Mouse (Mus musculus) cortical plate, adult 2 months (tissue): ENCODE results near the gene Fcho2. TPM values are rescaled to one million over a fixed set of nuclear protein-coding genes. Genes with fewer than 3 reads are reported as not detected.
A peak's percentile ranks its signal among the peaks of the same experiment; 100 is the strongest.

Source experiments
- H3K27ac ChIP-seq: fragments of 200-500 bp; 2 replicates; pipeline ENCODE4 v1.5.1; 2012; ENCODE audit warnings: low read length, control low read depth, inconsistent platforms; ENCODE audit not compliant: insufficient read depth
- H3K4me1 ChIP-seq: fragments of 200-500 bp; 2 replicates; pipeline ENCODE4 v1.6.1; 2011; ENCODE audit warnings: low read length; ENCODE audit not compliant: control insufficient read depth, insufficient read depth
- H3K4me3 ChIP-seq: fragments of 200-500 bp; 2 replicates; pipeline ENCODE4 v1.5.1; 2011; ENCODE audit warnings: mild to moderate bottlenecking, low read length, control low read depth; ENCODE audit not compliant: insufficient read depth
- CTCF ChIP-seq: fragments of 200-500 bp; IDR thresholded peaks from 2 replicates; pipeline ENCODE4 v1.5.1; 2011; ENCODE audit warnings: mild to moderate bottlenecking, control low read depth, low read length; ENCODE audit not compliant: insufficient read depth; ENCODE audit errors: extremely low read depth
- POLR2A ChIP-seq: fragments of 200-500 bp; IDR thresholded peaks from 2 replicates; pipeline ENCODE4 v1.6.1; 2011; ENCODE audit warnings: mild to moderate bottlenecking, low read length, control low read depth; ENCODE audit not compliant: insufficient read depth; ENCODE audit errors: extremely low read depth
- polyA plus RNA-seq: library from polyadenylated mRNA; depleted of rRNA; stranded (reverse); fragments of >200 nt; gene quantifications from 2 replicates; pipeline ENCODE4 v1.2.3, GENCODE M21; 2012

The Fcho2 gene
- polyA plus RNA-seq, 1 experiment, result 29.1 TPM

DNA sequence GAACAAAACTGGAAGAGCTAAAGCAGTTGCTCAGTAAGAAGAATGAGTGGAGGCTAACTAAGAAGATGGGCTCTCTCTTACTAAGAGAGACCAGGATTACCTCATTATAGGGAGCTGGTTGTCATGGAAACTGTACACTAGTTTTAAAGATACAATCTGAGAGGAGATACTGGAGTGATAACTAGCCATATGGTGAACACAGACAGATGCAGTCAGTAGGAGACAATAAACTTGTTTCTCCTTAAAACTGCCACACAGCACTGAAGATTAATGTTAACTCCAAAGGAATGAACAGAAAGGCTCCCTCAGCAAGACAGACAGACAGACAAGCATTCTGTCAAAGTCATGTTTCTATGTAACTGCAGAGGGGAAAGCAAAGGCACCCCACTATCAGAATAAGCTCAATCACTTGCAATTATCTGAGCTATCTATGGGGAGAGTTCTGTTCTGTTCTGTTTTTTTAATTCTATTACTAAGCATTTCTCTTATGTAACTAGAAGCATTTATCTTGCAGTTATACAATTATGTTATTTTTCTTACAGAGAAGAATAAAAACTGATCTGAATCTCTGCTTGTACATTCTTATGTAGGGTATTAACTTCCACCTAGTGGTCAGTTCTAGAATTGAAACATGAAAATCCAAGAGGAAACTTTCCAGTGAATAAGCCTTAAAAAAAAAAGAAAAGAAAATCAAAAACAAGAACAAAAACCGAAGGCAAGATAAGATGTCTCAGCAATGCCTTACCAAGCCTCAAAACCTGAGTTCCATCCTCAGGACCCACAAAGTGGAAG, 85.8 kb downstream of the Fcho2 start:
- Histone ChIP-seq H3K4me3 (no peak overlapping the region), H3K27ac (peak overlapping the region; percentile 93), H3K4me1 (peaks cover 1% of the 10 kb centered on the region; the same call in 1 of the 2 replicates)
- TF ChIP-seq POLR2A (no peak), CTCF (no peak)

DNA sequence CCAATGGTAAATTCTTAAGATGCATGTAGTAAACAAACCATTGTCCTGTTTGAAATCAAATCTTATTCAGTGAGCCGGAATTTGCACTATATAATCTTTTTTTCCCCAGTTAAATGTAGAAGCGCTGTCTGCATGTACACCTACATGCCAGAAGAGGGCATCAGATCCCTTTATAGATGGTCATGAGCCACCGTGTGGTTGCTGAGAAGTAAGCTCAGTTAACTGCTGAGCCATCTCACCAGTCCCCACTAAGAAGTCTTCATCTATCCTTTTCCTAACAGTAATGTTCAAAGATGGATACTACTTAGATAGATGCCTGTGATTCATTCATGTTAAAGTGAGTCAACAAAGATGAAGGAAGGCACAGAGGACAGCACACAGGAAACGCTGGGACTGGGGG, 88.8 kb downstream of the Fcho2 start:
- no peak overlapping the region for H3K4me3 ChIP-seq
- TF ChIP-seq CTCF (peak; percentile 65), POLR2A (no peak)
- H3K4me1 ChIP-seq, result peaks cover 1% of the 10 kb centered on the region; the same call in 1 of the 2 replicates
- no peak overlapping the region for H3K27ac ChIP-seq

DNA sequence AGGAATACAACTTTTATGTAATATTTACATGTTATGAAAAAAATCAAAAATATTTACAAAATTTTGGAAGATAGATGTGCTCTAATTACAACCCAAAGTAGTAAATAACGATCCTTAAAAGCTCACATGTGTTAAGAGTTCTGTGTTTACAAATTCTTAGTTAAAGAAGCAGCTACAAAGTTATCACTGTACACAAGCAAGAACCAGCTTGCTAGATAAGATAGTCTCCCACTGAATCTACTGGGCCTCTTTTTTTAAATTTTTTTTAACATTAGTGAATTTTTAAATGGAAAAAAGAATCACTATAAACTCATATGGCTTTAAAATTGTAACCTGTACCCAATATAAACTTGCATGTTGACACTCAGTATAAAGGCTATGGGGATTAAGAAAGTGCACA, 91.8 kb downstream of the Fcho2 start:
- TF ChIP-seq POLR2A (no peak), CTCF (no peak)
- Histone ChIP-seq H3K27ac (no peak overlapping the region), H3K4me3 (no peak overlapping the region), H3K4me1 (no peaks in the 10 kb centered on the region)

DNA sequence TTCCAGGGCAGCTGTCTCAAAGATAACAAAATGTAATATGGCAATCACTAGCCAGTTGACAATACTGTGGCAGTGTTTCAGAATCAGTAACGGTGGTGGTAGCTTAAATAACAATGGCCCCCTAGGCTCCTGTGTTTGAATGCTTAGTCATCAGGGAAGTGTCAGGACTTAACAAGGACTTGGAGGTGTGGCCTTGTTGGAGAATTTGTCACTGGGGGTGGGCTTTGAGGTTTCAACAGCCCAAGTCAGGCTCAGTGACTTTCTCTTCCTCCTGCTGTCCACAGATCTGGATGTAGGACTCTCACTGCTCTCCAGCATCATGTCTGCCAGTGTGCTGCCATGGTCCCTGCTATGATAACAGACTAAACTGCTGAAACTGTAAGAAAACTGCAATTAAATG, 93.0 kb downstream of the Fcho2 start:
- Histone ChIP-seq H3K27ac (no peak overlapping the region), H3K4me3 (no peak overlapping the region), H3K4me1 (no peaks in the 10 kb centered on the region)
- TF ChIP-seq POLR2A (no peak), CTCF (no peak)

DNA sequence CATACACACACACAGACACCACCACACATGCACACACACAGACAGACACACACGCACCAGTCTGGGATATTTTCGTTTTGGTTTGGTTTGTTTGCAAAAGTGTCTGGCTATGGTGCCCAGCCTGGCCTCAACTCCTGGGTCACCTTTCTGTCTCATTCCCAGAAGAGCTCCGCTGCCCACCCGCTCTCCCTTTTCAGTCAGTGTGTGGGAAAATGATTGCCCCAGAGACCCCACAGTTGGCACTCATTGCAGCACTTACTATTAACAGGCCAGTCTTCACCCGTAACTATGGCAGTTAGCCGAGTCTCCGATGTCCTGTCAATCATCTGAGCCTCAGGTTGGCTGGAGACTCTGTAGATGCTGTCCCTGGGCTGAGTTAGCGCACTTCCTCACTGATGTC, 99.1 kb downstream of the Fcho2 start:
- H3K4me1 ChIP-seq, result no peaks in the 10 kb centered on the region
- H3K27ac ChIP-seq, result no peak overlapping the region
- no peak overlapping the region for H3K4me3 ChIP-seq
- no peak for TF ChIP-seq POLR2A
- TF ChIP-seq CTCF, result no peak

DNA sequence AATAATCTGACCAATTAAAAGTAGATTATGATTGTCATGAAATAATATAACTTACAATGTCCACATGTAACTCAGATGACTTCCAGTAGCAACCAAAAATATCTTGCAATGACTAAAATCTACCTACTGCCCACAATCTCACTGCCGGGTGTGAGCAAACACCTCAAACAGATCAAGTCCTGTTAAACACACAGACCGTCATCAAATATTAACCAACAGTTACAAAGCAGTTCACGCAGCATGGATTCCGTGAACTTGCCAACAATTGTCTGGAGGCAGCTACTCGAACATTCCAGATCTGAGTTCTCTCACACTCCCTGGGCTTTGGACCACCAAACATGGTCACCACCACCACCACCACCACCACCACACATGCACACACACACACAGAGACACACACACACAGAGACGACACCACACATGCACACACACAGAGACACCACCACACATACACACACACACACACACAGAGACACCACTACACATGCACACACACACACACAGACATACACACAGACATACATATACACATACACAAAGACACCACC, 99.7 kb downstream of the Fcho2 start:
- H3K4me3 ChIP-seq, result no peak overlapping the region
- no peak for TF ChIP-seq CTCF
- H3K27ac ChIP-seq, result no peak overlapping the region
- no peaks in the 10 kb centered on the region for H3K4me1 ChIP-seq

DNA sequence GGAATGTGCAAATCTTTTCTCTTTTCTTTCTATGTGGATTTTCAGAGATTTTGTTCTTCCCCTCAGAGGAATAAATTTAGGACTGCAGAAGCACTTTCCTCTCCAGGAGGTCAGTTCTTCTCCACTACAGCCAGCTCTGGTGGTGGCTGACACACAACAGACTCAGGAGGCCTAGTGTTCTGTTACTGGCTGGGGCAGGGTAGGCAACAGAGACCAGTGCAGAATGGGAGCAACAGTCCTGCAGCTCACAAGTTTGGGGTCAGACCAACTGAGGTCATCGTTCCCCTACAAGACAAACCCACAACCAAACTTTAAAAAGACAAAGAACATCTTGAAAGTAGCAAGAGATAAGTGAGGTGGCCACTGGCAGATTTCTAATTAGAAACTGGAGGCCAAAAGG, 104.6 kb downstream of the Fcho2 start:
- H3K27ac ChIP-seq, result no peak overlapping the region
- TF ChIP-seq CTCF (no peak), POLR2A (no peak)

DNA sequence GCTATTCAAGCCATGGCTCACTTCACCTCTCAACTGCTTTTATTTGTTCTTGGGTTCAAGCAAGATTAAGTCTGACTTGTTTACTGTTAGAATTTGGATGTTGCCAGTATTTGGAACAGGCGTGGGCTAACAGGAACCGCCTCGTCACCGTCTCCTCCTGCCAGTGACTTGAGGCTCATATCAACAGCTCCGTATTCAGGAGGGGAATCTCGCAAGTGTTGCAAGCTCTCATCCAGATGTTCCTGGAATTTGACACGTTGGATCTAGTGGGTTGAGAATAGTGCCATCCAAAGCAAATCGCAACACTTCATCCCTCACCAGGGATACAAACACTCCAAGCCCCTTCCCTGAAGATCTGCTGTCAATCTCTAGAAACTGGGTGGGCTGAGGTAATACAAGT, 105.0 kb downstream of the Fcho2 start:
- Histone ChIP-seq H3K4me1 (no peaks in the 10 kb centered on the region), H3K4me3 (no peak overlapping the region), H3K27ac (no peak overlapping the region)
- TF ChIP-seq CTCF, result no peak
- no peak for TF ChIP-seq POLR2A

More for the DNA sequence above, 104.6 kb downstream of the Fcho2 start:
- no peaks in the 10 kb centered on the region for H3K4me1 ChIP-seq
- no peak overlapping the region for H3K4me3 ChIP-seq

DNA sequence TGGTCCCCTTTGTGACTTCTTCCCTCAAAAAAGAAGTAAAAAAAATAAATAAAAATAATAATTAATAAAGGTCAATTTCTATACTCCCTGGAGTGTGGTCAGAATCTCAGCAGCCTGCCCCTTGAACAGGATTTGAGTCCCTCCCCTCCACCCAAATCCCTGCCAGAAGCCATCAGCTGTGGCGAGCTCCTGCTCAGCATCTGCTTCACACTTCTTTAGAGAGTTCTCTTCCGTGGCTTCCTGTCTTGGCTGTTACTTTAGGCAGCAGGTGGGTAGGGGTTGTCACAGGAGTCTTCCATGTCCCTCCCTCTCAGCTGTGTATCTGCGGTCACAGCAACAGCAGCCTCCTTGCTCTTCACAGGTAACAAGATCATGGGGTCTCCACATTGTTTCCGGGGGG, 109.7 kb downstream of the Fcho2 start:
- no peak overlapping the region for H3K27ac ChIP-seq
- no peak overlapping the region for H3K4me3 ChIP-seq
- TF ChIP-seq CTCF, result no peak
- no peak for TF ChIP-seq POLR2A
- H3K4me1 ChIP-seq, result no peaks in the 10 kb centered on the region

DNA sequence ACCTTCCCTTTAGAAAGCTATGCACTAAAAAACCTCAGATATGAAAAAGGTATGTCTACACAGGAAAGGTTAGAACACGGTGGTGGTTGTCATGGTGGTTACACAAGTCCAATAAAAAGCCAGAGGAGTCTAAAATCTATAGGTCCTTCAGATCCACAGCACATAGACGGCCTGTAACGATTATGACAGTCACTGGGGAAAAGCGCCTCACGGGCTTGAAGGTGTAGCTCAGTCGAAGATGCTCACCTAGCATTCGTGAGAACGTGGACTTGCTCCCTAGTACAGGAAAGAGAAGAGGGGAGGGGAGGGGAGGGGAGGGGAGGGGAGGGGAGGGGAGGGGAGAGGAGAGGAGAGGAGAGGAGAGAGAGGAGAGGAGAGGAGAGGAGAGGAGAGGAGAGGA, 111.5 kb downstream of the Fcho2 start:
- H3K4me1 ChIP-seq, result no peaks in the 10 kb centered on the region
- no peak for TF ChIP-seq POLR2A
- no peak for TF ChIP-seq CTCF
- no peak overlapping the region for H3K27ac ChIP-seq
- H3K4me3 ChIP-seq, result no peak overlapping the region
